8 mouse cellular contexts compared by ENCODE assay signal in genomic region chr3:95988969-95989368, GRCm38 (mm10). TPM values are rescaled to one million over a fixed set of nuclear protein-coding genes. Genes with fewer than 3 reads are reported as not detected.
DNase-seq lines count a peak whose midpoint lies in the region; ATAC-seq and TF ChIP-seq lines count a peak whose summit lies in the region.

No protein-coding gene starts in this region.

- 77% methylated on average over 10 of the region's 10 CpGs for WGBS in midbrain, embryonic 10.5 days
- 63% methylated on average over 10 of the region's 10 CpGs for WGBS in midbrain, embryonic 15.5 days
- WGBS in lung, postnatal 0 days: 41% methylated on average over 10 of the region's 10 CpGs

- peaks cover 62% of the 10 kb centered on the region for H3K4me1 ChIP-seq in midbrain, embryonic 10.5 days
- H3K4me1 ChIP-seq in midbrain, embryonic 15.5 days: peaks cover 44% of the 10 kb centered on the region
- peaks cover 26% of the 10 kb centered on the region for H3K4me1 ChIP-seq in lung, postnatal 0 days (ENCODE audit: insufficient read depth, low read depth, low read length)

- no peak for TF ChIP-seq CTCF in lung, postnatal 0 days (IDR thresholded peaks at IDR 0.05)

- intact Hi-C loops in heart, postnatal 25 days (cut with DNase I): no loop called here

- no peak overlapping the region for H3K4me3 ChIP-seq in midbrain, embryonic 10.5 days
- no peak overlapping the region for H3K4me3 ChIP-seq in midbrain, embryonic 15.5 days
- no peak overlapping the region for H3K4me3 ChIP-seq in lung, postnatal 0 days (ENCODE audit: low read depth, low read length)

- H3K9ac ChIP-seq in midbrain, embryonic 15.5 days: no peak overlapping the region
- H3K9ac ChIP-seq in lung, postnatal 0 days (replicated peaks; ENCODE audit: low read depth): no peak overlapping the region

- H3K4me2 ChIP-seq in midbrain, embryonic 15.5 days: no peak overlapping the region
- no peak overlapping the region for H3K4me2 ChIP-seq in lung, postnatal 0 days (replicated peaks; ENCODE audit: low read depth, low read length)

- no peak for ATAC-seq in midbrain, embryonic 15.5 days (replicated peaks)
- ATAC-seq in lung, postnatal 0 days: peak; percentile 30
- ATAC-seq in granulocyte monocyte progenitor cell, adult 5-6 weeks (replicated peaks; ENCODE audit: poor library complexity, severe bottlenecking): no peak

- peaks cover 69% of the 10 kb centered on the region for H3K36me3 ChIP-seq in midbrain, embryonic 10.5 days
- H3K36me3 ChIP-seq in midbrain, embryonic 15.5 days (replicated peaks): peaks cover 34% of the 10 kb centered on the region
- no peaks in the 10 kb centered on the region for H3K36me3 ChIP-seq in lung, postnatal 0 days (ENCODE audit: insufficient read depth, low read length)

- DNase-seq in midbrain, embryonic 10.5 days (ENCODE audit: low spot score): no peak
- DNase-seq in cerebellum, adult 8-10 months: peak; percentile 65
- DNase-seq in heart, postnatal 25 days (ENCODE audit: low spot score): peak; percentile 3
- peak; percentile 88 for DNase-seq in lung, postnatal 0 days (ENCODE audit: low spot score)
- no peak for DNase-seq in urinary bladder, postnatal 36 days (ENCODE audit: low spot score in 2 of 2)
- DNase-seq in spleen, postnatal 36 days (ENCODE audit: low spot score in 2 of 2): no peak

- no peaks in the 10 kb centered on the region for H3K27me3 ChIP-seq in midbrain, embryonic 10.5 days (ENCODE audit: low read depth, poor library complexity, severe bottlenecking)
- no peaks in the 10 kb centered on the region for H3K27me3 ChIP-seq in midbrain, embryonic 15.5 days (replicated peaks)
- H3K27me3 ChIP-seq in lung, postnatal 0 days (replicated peaks; ENCODE audit: insufficient read depth, low read length): no peaks in the 10 kb centered on the region

- no peak for TF ChIP-seq EP300 in lung, postnatal 0 days (IDR thresholded peaks at IDR 0.05)

- H3K9me3 ChIP-seq in midbrain, embryonic 10.5 days (replicated peaks): 0 out of 2 replicates have a peak, but pooled peaks cover 5% of the 10 kb centered on the region
- H3K9me3 ChIP-seq in midbrain, embryonic 15.5 days: no peaks in the 10 kb centered on the region
- H3K9me3 ChIP-seq in lung, postnatal 0 days (ENCODE audit: low read length): no peaks in the 10 kb centered on the region

- 0 out of 2 replicates have a peak overlapping the region, but pooled peaks have one; percentile 2 for H3K27ac ChIP-seq in midbrain, embryonic 10.5 days (replicated peaks)
- no peak overlapping the region for H3K27ac ChIP-seq in midbrain, embryonic 15.5 days
- peak overlapping the region; percentile 60 for H3K27ac ChIP-seq in lung, postnatal 0 days (ENCODE audit: low read length)

RNA-seq across cellular contexts. Expression of gene Plekho1, which starts 6.8 kb away (rescaled TPM):
- polyA plus RNA-seq in midbrain, embryonic 10.5 days (2016; fragmentation: Nextera tagmentation; extraction: Ambion mirVana): 66.8 and 69.0 TPM in 2 replicates
- polyA plus RNA-seq in midbrain, embryonic 15.5 days (2015; fragmentation: Nextera tagmentation; extraction: Ambion mirVana): 59.3 and 63.1 TPM in 2 replicates
- total RNA-seq in heart, postnatal 25 days (2021): 10 to 100 TPM; 76.4 to 89.1 TPM
- 53.5 and 55.4 TPM in 2 replicates for polyA plus RNA-seq in lung, postnatal 0 days (2015; fragmentation: Nextera tagmentation; extraction: Ambion mirVana)
- 45.7 and 59.7 TPM in 2 replicates for total RNA-seq in granulocyte monocyte progenitor cell, adult 5-6 weeks (2014; fragmentation: Nextera tagmentation)
- total RNA-seq in granulocyte monocyte progenitor cell, adult 5-6 weeks (2017): 30.2 and 31.3 TPM in 2 replicates

RNA-seq across cellular contexts. Expression of gene Anp32e, which starts 59.9 kb away (rescaled TPM):
- 366 and 378 TPM in 2 replicates for polyA plus RNA-seq in midbrain, embryonic 10.5 days (2016; fragmentation: Nextera tagmentation; extraction: Ambion mirVana)
- 116 and 123 TPM in 2 replicates for polyA plus RNA-seq in midbrain, embryonic 15.5 days (2015; fragmentation: Nextera tagmentation; extraction: Ambion mirVana)
- 10 to 100 TPM; 74.2 to 92.2 TPM for total RNA-seq in heart, postnatal 25 days (2021)
- polyA plus RNA-seq in lung, postnatal 0 days (2015; fragmentation: Nextera tagmentation; extraction: Ambion mirVana): 72.5 and 79.6 TPM in 2 replicates
- total RNA-seq in granulocyte monocyte progenitor cell, adult 5-6 weeks (2014; fragmentation: Nextera tagmentation): 159 and 191 TPM in 2 replicates
- total RNA-seq in granulocyte monocyte progenitor cell, adult 5-6 weeks (2017): 445 and 523 TPM in 2 replicates

Comparison
In these comparisons a context has a peak if more than half of its experiments do, and no peak if none do; other contexts are left out.
1. DNase-seq: peak in cerebellum, adult 8-10 months (single experiment), heart, postnatal 25 days (single experiment) and lung, postnatal 0 days (single experiment); none in midbrain, embryonic 10.5 days (single experiment), urinary bladder, postnatal 36 days (0 of 2) and spleen, postnatal 36 days (0 of 2).